Mouse (Mus musculus): Measurements from ENCODE around the gene Cluh.

GRCm38 (mm10) chr11:74625333-74625732 is 24.0 kb upstream of the Cluh start:
- TF ChIP-seq CHD2 (IDR thresholded peaks at IDR 0.05; ENCODE audit: low read depth, low read length) (no peak), MAFK (IDR thresholded peaks at IDR 0.05; ENCODE audit: insufficient read depth, low read depth, low read length) (no peak), ZNF384 (IDR thresholded peaks at IDR 0.05; ENCODE audit: low read depth, low read length) (no peak)
